Mouse (Mus musculus) thymus, adult 18-20 months (tissue): ENCODE data around the gene Fgfr2.

ENCODE experiments used
- DNase-seq, 2 experiments: peaks; one replicate each; pipeline ENCODE4 v3.0.0; 2022; ENCODE audit warnings: mixed read lengths in 2 of 2

Gene Fgfr2

GRCm38 (mm10) chr7:133083936-133084614 lies 39.1 kb downstream of the Fgfr2 start:
- no peak for DNase-seq

- DNase-seq, result no peak
Observed at GRCm38 (mm10) chr7:133078929-133079328, 44.2 kb downstream of the Fgfr2 start.

- DNase-seq, result no peak
Observed at GRCm38 (mm10) chr7:133074462-133075133, 48.6 kb downstream of the Fgfr2 start.

GRCm38 (mm10) chr7:133073147-133073651 lies 50.0 kb downstream of the Fgfr2 start:
- DNase-seq, result no peak

- DNase-seq, result no peak
Observed at GRCm38 (mm10) chr7:133072535-133072934, 50.6 kb downstream of the Fgfr2 start.

GRCm38 (mm10) chr7:133067321-133067841 lies 55.8 kb downstream of the Fgfr2 start:
- DNase-seq, result no peak

GRCm38 (mm10) chr7:133066776-133067175 lies 56.4 kb downstream of the Fgfr2 start:
- no peak for DNase-seq

- no peak for DNase-seq
Observed at GRCm38 (mm10) chr7:133062055-133062454, 61.1 kb downstream of the Fgfr2 start.

GRCm38 (mm10) chr7:133060170-133060569 lies 63.0 kb downstream of the Fgfr2 start:
- no peak for DNase-seq

- no peak for DNase-seq
Observed at GRCm38 (mm10) chr7:133059517-133060104, 63.5 kb downstream of the Fgfr2 start.

GRCm38 (mm10) chr7:133059150-133059509 lies 64.0 kb downstream of the Fgfr2 start:
- DNase-seq, result no peak

GRCm38 (mm10) chr7:133058496-133059149 lies 64.5 kb downstream of the Fgfr2 start:
- DNase-seq, result no peak

GRCm38 (mm10) chr7:133056924-133057323 lies 66.2 kb downstream of the Fgfr2 start:
- no peak for DNase-seq

GRCm38 (mm10) chr7:133054486-133054885 lies 68.7 kb downstream of the Fgfr2 start:
- no peak for DNase-seq

- no peak for DNase-seq
Observed at GRCm38 (mm10) chr7:133053757-133054156, 69.4 kb downstream of the Fgfr2 start.

- no peak for DNase-seq
Observed at GRCm38 (mm10) chr7:133052819-133053218, 70.3 kb downstream of the Fgfr2 start.

- DNase-seq, result no peak
Observed at GRCm38 (mm10) chr7:133050681-133051080, 72.5 kb downstream of the Fgfr2 start.

GRCm38 (mm10) chr7:133048085-133048630 lies 75.0 kb downstream of the Fgfr2 start:
- no peak for DNase-seq

GRCm38 (mm10) chr7:133047287-133047686 lies 75.9 kb downstream of the Fgfr2 start:
- DNase-seq, result no peak

- no peak for DNase-seq
Observed at GRCm38 (mm10) chr7:133044721-133045120, 78.4 kb downstream of the Fgfr2 start.

GRCm38 (mm10) chr7:133041784-133042183 lies 81.4 kb downstream of the Fgfr2 start:
- DNase-seq, result no peak

- no peak for DNase-seq
Observed at GRCm38 (mm10) chr7:133040688-133041345, 82.3 kb downstream of the Fgfr2 start.
